Comparison of ENCODE assay signal across 10 mouse cellular contexts in genomic region chr4:81252334-81252733, GRCm38 (mm10).
A peak's percentile ranks its signal among the peaks of the same experiment; 100 is the strongest.
DNase-seq lines count a peak whose midpoint lies in the region; ATAC-seq and TF ChIP-seq lines count a peak whose summit lies in the region.
"Had no signal": no experiment of that assay in that cellular context is flagged by ENCODE, and none has a peak within 500 bp of the region (broad histone marks: within the 10 kb centered on the region; RNA-seq: fewer than 3 reads in every experiment).

No protein-coding gene starts in this region.

- no peaks in the 10 kb centered on the region for H3K9me3 ChIP-seq in intestine, embryonic 16.5 days (ENCODE audit: control insufficient read depth, low read length)

- H3K27ac ChIP-seq in intestine, embryonic 16.5 days (ENCODE audit: low read length) = no peak overlapping the region
- H3K27ac ChIP-seq: left cerebral cortex, adult 2 months; liver, embryonic 14.5 days had no signal

- no peak; the same call in 1 of the 2 replicates for TF ChIP-seq CTCF in brain, embryonic 14.5 days (IDR thresholded peaks at IDR 0.05; ENCODE audit: borderline replicate concordance, extremely low read depth, insufficient read depth, insufficient read length)

- H3K4me1 ChIP-seq in intestine, embryonic 16.5 days (ENCODE audit: control insufficient read depth, insufficient read depth, low read length) = no peaks in the 10 kb centered on the region

- no peak for ATAC-seq in intestine, embryonic 16.5 days

- WGBS in intestine, embryonic 16.5 days = 93% methylated on average over 1 of the region's 1 CpGs

- no peaks in the 10 kb centered on the region for H3K36me3 ChIP-seq in intestine, embryonic 16.5 days (ENCODE audit: control insufficient read depth, insufficient read depth, low read length)

- H3K4me3 ChIP-seq in intestine, embryonic 16.5 days (ENCODE audit: low read length) = no peak overlapping the region
- H3K4me3 ChIP-seq: left cerebral cortex, adult 2 months had no signal

- DNase-seq in cerebellum, postnatal 14 days = peak; percentile 29 to 31
- no peak for DNase-seq in cerebellum, postnatal 36 days
- peak; percentile 63 for DNase-seq in kidney, adult 9 months
- DNase-seq in kidney, postnatal 25 days = no peak
- peak; percentile 46 for DNase-seq in brain, embryonic 14.5 days (ENCODE audit: low read depth)
- peak; percentile 22 for DNase-seq in kidney, postnatal 14 days
- DNase-seq in yolk sac, embryonic 10.5 days (ENCODE audit: low spot score) = no peak

- TF ChIP-seq POLR2A in brain, embryonic 14.5 days (IDR thresholded peaks at IDR 0.05; ENCODE audit: borderline replicate concordance, extremely low read depth, insufficient read depth, insufficient read length, poor library complexity, severe bottlenecking) = no peak

- H3K27me3 ChIP-seq in intestine, embryonic 16.5 days (replicated peaks; ENCODE audit: control insufficient read depth, insufficient read depth, low read length) = no peaks in the 10 kb centered on the region

- H3K9ac ChIP-seq in intestine, embryonic 16.5 days (ENCODE audit: low read depth, low read length) = no peak overlapping the region
- H3K9ac ChIP-seq: liver, embryonic 14.5 days had no signal

- H3K4me2 ChIP-seq in intestine, embryonic 16.5 days (ENCODE audit: low read depth, low read length) = no peak overlapping the region

Comparison
In these comparisons a context has a peak if more than half of its experiments do, and no peak if none do; other contexts are left out.
1. DNase-seq: peak in cerebellum, postnatal 14 days (2 of 2), kidney, adult 9 months (single experiment), brain, embryonic 14.5 days (single experiment) and kidney, postnatal 14 days (single experiment); none in cerebellum, postnatal 36 days (0 of 2), kidney, postnatal 25 days (0 of 2) and yolk sac, embryonic 10.5 days (single experiment).